Mouse (Mus musculus) ES-E14 (cell line): ENCODE measurements at regions not wholly inside any gene's neighbourhood (a gene's known extent, or its start where the extent isn't known, plus 50 kb on each side); places are given as distances from the start of the nearest gene placed in this dataset.
A peak's percentile ranks its signal among the peaks of the same experiment; 100 is the strongest.
"Not testable (repeated sequence)": the region's sequence is repeated elsewhere in the genome, so short reads cannot be mapped to it uniquely, and the experiment has no call there.

ENCODE experiments used
- DNase-seq: peaks from one replicate; pipeline ENCODE4 v3.0.0-alpha.2; 2013; ENCODE audit warnings: low read depth, low spot score
- H3K27ac ChIP-seq: 2 replicates; pipeline ENCODE4 v1.5.1; 2012; ENCODE audit warnings: low read depth, mild to moderate bottlenecking, low read length, moderate library complexity, mixed read lengths; ENCODE audit not compliant: poor library complexity, insufficient read depth, severe bottlenecking
- H3K36me3 ChIP-seq: 2 replicates; pipeline ENCODE4 v1.6.1; 2012; ENCODE audit warnings: mild to moderate bottlenecking, low read length, moderate library complexity, mixed read lengths; ENCODE audit not compliant: control insufficient read depth, poor library complexity, insufficient read depth, severe bottlenecking
- H3K4me1 ChIP-seq, 2 experiments: fragments of 150-350 bp in 1 of 2; sonication (generic) in 1 of 2; 2 replicates each; pipeline ENCODE4 v1.6.1; 2012; ENCODE audit warnings: low read length in 2 of 2, mild to moderate bottlenecking in 1 of 2, mixed read lengths in 1 of 2; ENCODE audit not compliant: control insufficient read depth in 2 of 2, insufficient read depth in 2 of 2, poor library complexity in 1 of 2
- H3K4me3 ChIP-seq, 2 experiments: fragments of 150-350 bp in 1 of 2; sonication (generic) in 1 of 2; 2 replicates each; pipeline ENCODE4 v1.5.1; 2012; ENCODE audit warnings: low read length in 2 of 2, low read depth in 1 of 2, mild to moderate bottlenecking in 1 of 2, mixed read lengths in 1 of 2; ENCODE audit not compliant: insufficient read depth in 1 of 2, poor library complexity in 1 of 2, severe bottlenecking in 1 of 2
- H3K9ac ChIP-seq: 2 replicates; pipeline ENCODE4 v1.6.1; 2012; ENCODE audit warnings: low read depth, mild to moderate bottlenecking, low read length, mixed read lengths; ENCODE audit not compliant: poor library complexity, insufficient read depth, severe bottlenecking
- H3K9me3 ChIP-seq: fragments of 150-350 bp; sonication (generic); 2 replicates; pipeline ENCODE4 v1.6.1; 2012; ENCODE audit warnings: low read depth, mild to moderate bottlenecking, low read length; ENCODE audit not compliant: control insufficient read depth, insufficient read depth
- CHD2 ChIP-seq: IDR thresholded peaks from 2 replicates; pipeline ENCODE4 v1.6.1; 2014; ENCODE audit warnings: mild to moderate bottlenecking, low read depth, low read length, inconsistent platforms
- HCFC1 ChIP-seq: IDR thresholded peaks from 2 replicates; pipeline ENCODE4 v1.6.1; 2012; ENCODE audit warnings: low read length, inconsistent platforms, borderline replicate concordance; ENCODE audit not compliant: insufficient read depth
- MAFK ChIP-seq: IDR thresholded peaks from 2 replicates; pipeline ENCODE4 v1.6.1; 2014; ENCODE audit warnings: mild to moderate bottlenecking, low read depth, low read length, inconsistent platforms; ENCODE audit not compliant: insufficient read depth
- ZC3H11A ChIP-seq: IDR thresholded peaks from 2 replicates; pipeline ENCODE4 v1.6.1; 2012; ENCODE audit warnings: low read depth, mild to moderate bottlenecking, inconsistent platforms, low read length, borderline replicate concordance
- ZNF384 ChIP-seq: IDR thresholded peaks from 2 replicates; pipeline ENCODE4 v1.6.1; 2012; ENCODE audit warnings: low read depth, low read length, inconsistent platforms
- in situ Hi-C, 2 experiments: fragments of 600-800 bp; cut with MboI; formaldehyde crosslinking; loops; one replicate each; pipeline ENCODE4 v1.15.1; 2025; ENCODE audit warnings: low sequenced_read_pairs in 2 of 2, inconsistent platforms in 1 of 2; ENCODE audit not compliant: unreplicated experiment in 2 of 2

DNA sequence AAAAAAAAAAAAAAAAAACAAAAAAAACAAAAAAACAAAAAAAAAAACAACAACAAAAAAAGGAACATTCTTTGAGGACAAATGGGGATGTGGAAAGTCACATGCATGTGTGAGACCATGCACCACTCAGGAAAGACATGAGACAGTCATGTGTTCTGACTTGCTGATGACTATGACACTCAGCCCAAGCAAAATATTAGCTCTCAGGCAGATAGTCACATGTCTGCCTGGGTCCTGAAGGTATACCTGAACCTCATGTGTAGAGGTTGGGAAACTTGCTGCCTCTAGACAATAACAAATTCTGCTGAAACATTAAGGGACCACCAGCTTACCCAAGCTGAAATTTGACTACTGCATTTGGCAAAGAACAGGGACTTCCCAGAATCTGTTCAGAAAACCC lies 147.6 kb upstream of the Akr1e1 start:
- TF ChIP-seq MAFK (no peak), ZNF384 (no peak), ZC3H11A (no peak), CHD2 (no peak), HCFC1 (no peak)
- Histone ChIP-seq H3K36me3 (no peaks in the 10 kb centered on the region), H3K4me1 (0 out of 4 replicates have a peak, but pooled peaks cover 0 to 3% of the 10 kb centered on the region in 2 experiments), H3K4me3 (no peak overlapping the region), H3K9ac (no peak overlapping the region), H3K27ac (no peak overlapping the region), H3K9me3 (no peaks in the 10 kb centered on the region)
- in situ Hi-C loops = no loop called here
- DNase-seq = no peak

DNA sequence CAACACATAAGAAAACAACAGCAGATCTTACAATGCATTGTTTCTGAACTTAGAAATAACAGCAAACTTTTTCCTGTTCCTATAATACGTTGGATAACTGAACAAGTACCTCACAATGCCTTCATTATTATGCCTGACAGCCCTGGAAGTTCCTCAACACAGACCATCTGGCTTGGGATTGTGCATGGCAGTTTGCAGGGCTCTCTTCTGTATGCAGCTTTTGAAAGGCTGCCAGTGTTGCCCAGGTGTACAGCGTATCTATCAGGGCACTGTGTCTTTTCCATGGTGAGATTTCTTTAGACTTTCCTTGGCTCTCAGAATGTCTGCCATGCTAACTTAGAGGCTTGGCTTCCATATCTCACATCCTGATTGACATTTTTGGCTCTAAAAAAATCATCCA lies 134.0 kb upstream of the Akr1e1 start:
- no peak overlapping the region for H3K9ac ChIP-seq
- H3K4me1 ChIP-seq = no peaks in the 10 kb centered on the region
- H3K4me3 ChIP-seq = no peak overlapping the region
- H3K27ac ChIP-seq = no peak overlapping the region
- TF ChIP-seq HCFC1 = no peak
- no peak for TF ChIP-seq ZC3H11A
- no peak for TF ChIP-seq MAFK
- no peak for TF ChIP-seq CHD2
- TF ChIP-seq ZNF384 = no peak
- H3K9me3 ChIP-seq = no peaks in the 10 kb centered on the region
- in situ Hi-C loops = no loop called here
- no peak for DNase-seq
- no peaks in the 10 kb centered on the region for H3K36me3 ChIP-seq

DNA sequence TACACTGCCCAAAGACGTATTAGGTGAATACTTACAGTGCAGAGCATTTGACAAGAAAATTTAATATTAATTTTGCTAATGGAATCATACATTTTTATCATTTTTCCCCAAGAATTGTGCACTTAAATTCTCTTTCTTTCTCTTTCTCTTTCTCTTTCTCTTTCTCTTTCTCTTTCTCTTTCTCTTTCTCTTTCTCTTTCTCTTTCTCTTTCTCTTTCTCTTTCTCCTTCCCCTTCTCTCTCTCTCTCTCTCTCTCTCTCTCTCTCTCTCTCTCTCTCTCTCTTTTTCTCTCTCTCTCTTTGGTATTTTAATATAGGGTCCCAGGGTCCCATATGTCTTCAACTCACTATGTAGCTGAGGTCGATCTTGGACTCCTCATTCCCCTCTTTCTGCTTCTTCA lies 107.3 kb upstream of the Akr1e1 start:
- H3K9me3 ChIP-seq, in situ Hi-C loops, H3K4me1 ChIP-seq, H3K27ac ChIP-seq, H3K9ac ChIP-seq, H3K36me3 ChIP-seq, DNase-seq, H3K4me3 ChIP-seq: not testable (repeated sequence)

DNA sequence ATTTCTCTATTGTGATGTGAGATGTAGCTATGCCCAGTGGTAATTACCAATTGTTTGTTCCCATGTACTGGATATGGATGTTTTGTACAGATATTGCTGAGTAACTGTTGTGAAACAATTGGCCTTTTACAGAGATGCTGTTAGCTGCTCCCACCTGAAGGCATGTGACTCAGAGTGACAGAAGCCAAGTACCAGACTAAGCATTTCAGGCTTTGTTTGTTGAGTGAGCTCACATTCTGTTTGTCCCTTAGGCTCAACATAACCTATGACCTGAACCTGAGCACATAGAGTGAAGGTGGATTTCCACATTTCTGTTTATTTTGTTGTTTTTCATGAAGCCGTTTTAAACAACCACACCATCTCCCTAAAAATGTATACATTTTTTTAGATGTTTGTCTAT lies 105.8 kb upstream of the Akr1e1 start:
- Histone ChIP-seq H3K9me3 (no peaks in the 10 kb centered on the region), H3K4me3 (no peak overlapping the region), H3K27ac (no peak overlapping the region), H3K36me3 (no peaks in the 10 kb centered on the region), H3K4me1 (no peaks in the 10 kb centered on the region), H3K9ac (no peak overlapping the region)
- TF ChIP-seq HCFC1 (no peak), CHD2 (no peak), MAFK (no peak), ZC3H11A (no peak), ZNF384 (no peak)
- no peak for DNase-seq
- in situ Hi-C loops = no loop called here

DNA sequence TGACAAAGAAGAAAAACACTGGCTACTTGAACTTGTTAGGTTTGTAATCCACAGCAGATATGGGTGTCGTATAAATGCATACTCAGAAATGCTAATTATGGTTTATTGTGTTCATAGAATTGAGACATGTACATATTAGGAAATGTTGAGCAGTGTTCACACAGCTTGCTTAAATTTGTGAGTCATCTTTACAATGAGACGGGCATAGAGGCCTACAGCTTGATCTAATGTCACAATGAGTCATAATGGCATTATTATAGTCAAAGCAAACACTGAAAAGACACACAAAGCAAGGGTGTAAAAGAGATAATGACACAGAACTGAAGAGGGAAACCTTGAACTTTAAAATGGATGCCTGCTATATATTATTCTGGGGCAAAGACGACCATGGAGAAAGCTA lies 103.7 kb upstream of the Akr1e1 start:
- in situ Hi-C loops = no loop called here
- Histone ChIP-seq H3K9me3 (no peaks in the 10 kb centered on the region), H3K27ac (no peak overlapping the region), H3K9ac (no peak overlapping the region), H3K36me3 (no peaks in the 10 kb centered on the region), H3K4me1 (no peaks in the 10 kb centered on the region), H3K4me3 (no peak overlapping the region)
- no peak for DNase-seq
- TF ChIP-seq ZC3H11A = no peak
- TF ChIP-seq HCFC1 = no peak
- TF ChIP-seq ZNF384 = no peak
- TF ChIP-seq MAFK = no peak
- TF ChIP-seq CHD2 = no peak

DNA sequence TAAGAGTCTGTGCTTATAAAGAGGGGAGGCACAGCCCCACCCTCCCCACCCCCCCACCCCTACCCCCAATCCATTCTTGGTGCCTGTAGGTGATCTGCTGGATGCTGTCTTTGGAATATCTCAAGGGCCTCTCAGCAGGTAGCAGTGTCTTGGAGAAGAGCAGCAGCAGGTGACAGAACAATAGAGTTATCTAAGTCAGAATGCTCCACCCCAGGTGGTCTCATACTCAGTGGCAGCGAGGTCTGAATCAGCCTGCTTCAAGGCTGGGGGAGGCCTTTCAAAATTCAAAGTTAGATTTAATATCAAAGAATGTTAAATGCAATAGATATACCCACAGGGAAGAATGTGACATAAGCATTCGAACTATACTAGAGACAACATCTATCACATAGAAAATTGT lies 90.6 kb upstream of the Akr1e1 start:
- H3K4me3 ChIP-seq, in situ Hi-C loops, H3K9ac ChIP-seq, H3K9me3 ChIP-seq, H3K4me1 ChIP-seq, H3K36me3 ChIP-seq, H3K27ac ChIP-seq: not testable (repeated sequence)
- peak; percentile 31 for DNase-seq
